Mouse (Mus musculus) liver, embryonic 14.5 days (tissue): Measurements from ENCODE around the gene Stxbp4. TPM values are rescaled to one million over a fixed set of nuclear protein-coding genes. Genes with fewer than 3 reads are reported as not detected.

Experiments
- ATAC-seq: fragments of 200-750 bp; cut with Nextera tagmentation; 2 replicates; pipeline ENCODE4 v1.8.0; 2017; ENCODE audit warnings: moderate number of reproducible peaks, mild to moderate bottlenecking, moderate library complexity; ENCODE audit not compliant: insufficient read depth
- DNase-seq, 3 experiments: peaks; one replicate each; pipeline ENCODE4 v3.0.0-alpha.2; 2012 to 2013; ENCODE audit warnings: low read depth in 3 of 3, low spot score in 3 of 3
- H3K27ac ChIP-seq: fragments of 300-500 bp; sonication (generic); 2 replicates; pipeline ENCODE4 v1.5.1; 2014; ENCODE audit warnings: moderate library complexity, mild to moderate bottlenecking, control low read depth, inconsistent platforms
- H3K27me3 ChIP-seq: fragments of 300-500 bp; sonication (generic); 2 replicates; pipeline ENCODE4 v1.6.1; 2014; ENCODE audit warnings: mild to moderate bottlenecking, low read length, moderate library complexity; ENCODE audit not compliant: control insufficient read depth, insufficient read depth
- H3K36me3 ChIP-seq: fragments of 300-500 bp; sonication (generic); replicated peaks from 2 replicates; pipeline ENCODE4 v1.6.1; 2014; ENCODE audit warnings: low read depth; ENCODE audit not compliant: control insufficient read depth, insufficient read depth
- H3K4me1 ChIP-seq, 2 experiments: fragments of 200-500 bp in 1 of 2; fragments of 300-500 bp in 1 of 2; sonication (generic) in 1 of 2; replicated peaks; 2 replicates each; pipeline ENCODE4 v1.6.1; 2012 to 2014; ENCODE audit warnings: antibody characterized with exemption in 1 of 2, inconsistent platforms in 1 of 2, low read length in 1 of 2; ENCODE audit not compliant: control insufficient read depth in 2 of 2, insufficient read depth in 2 of 2
- H3K4me2 ChIP-seq: fragments of 300-500 bp; sonication (generic); 2 replicates; pipeline ENCODE4 v1.6.1; 2014; ENCODE audit warnings: low read depth, mild to moderate bottlenecking, control low read depth, moderate library complexity
- H3K4me3 ChIP-seq, 2 experiments: fragments of 200-500 bp in 1 of 2; fragments of 300-500 bp in 1 of 2; sonication (generic) in 1 of 2; 2 replicates each; pipeline ENCODE4 v1.5.1; 2012 to 2014; ENCODE audit warnings: low read depth in 2 of 2, low read length in 2 of 2, mild to moderate bottlenecking in 2 of 2, control low read depth in 1 of 2, inconsistent platforms in 1 of 2, moderate library complexity in 1 of 2; ENCODE audit not compliant: insufficient read depth in 1 of 2
- H3K9ac ChIP-seq: fragments of 300-500 bp; sonication (generic); replicated peaks from 2 replicates; pipeline ENCODE4 v1.6.1; 2014; ENCODE audit warnings: mild to moderate bottlenecking, control low read depth, moderate library complexity
- H3K9me3 ChIP-seq: fragments of 300-500 bp; sonication (generic); 2 replicates; pipeline ENCODE4 v1.6.1; 2016; ENCODE audit warnings: low read length, mixed read lengths; ENCODE audit not compliant: control insufficient read depth
- CTCF ChIP-seq: IDR thresholded peaks from 2 replicates; pipeline ENCODE4 v1.5.1; 2016; ENCODE audit warnings: antibody characterized with exemption, low read depth, control low read depth
- EP300 ChIP-seq: IDR thresholded peaks from 2 replicates; pipeline ENCODE4 v1.6.1; 2016; ENCODE audit warnings: antibody characterized with exemption, low read depth
- WGBS: fragments of 180-500 bp; shearing (Covaris S2); extraction: QIAGEN DNeasy Blood & Tissue Kit; methylation state at CpG from one replicate; pipeline ENCODE4 v1.1.7; 2014; ENCODE audit not compliant: insufficient replicate concordance; 5-methylcytosine and 5-hydroxymethylcytosine counted together
- polyA plus RNA-seq, 2 experiments: library from polyadenylated mRNA; depleted of rRNA in 1 of 2; stranded (reverse) in 1 of 2; unstranded in 1 of 2; fragments of >200 nt; fragmentation: Nextera tagmentation in 1 of 2; extraction: Ambion mirVana in 1 of 2; gene quantifications; 2 replicates each; pipeline versions ENCODE4 v1.2.1 to v1.2.3; 2012 to 2014

The Stxbp4 gene
- polyA plus RNA-seq, 2 experiments, result 2.6 to 6.2 TPM

GRCm38 (mm10) chr11:90517750-90518149, 120.1 kb downstream of the Stxbp4 start:
- no peak for ATAC-seq
- Histone ChIP-seq H3K27me3 (no peaks in the 10 kb centered on the region), H3K36me3 (no peaks in the 10 kb centered on the region), H3K4me2 (no peak overlapping the region), H3K4me3 (no peak overlapping the region), H3K27ac (no peak overlapping the region), H3K9ac (no peak overlapping the region), H3K4me1 (no peaks in the 10 kb centered on the region), H3K9me3 (no peaks in the 10 kb centered on the region)
- no peak for TF ChIP-seq EP300
- TF ChIP-seq CTCF, result no peak
- WGBS, result 69% methylated on average over 1 of the region's 1 CpGs
- DNase-seq, result no peak

GRCm38 (mm10) chr11:90512538-90513219, 125.2 kb downstream of the Stxbp4 start:
- DNase-seq (no peak), ATAC-seq (no peak)
- no peak overlapping the region for H3K27ac ChIP-seq
- H3K4me3 ChIP-seq, result no peak overlapping the region
- no peaks in the 10 kb centered on the region for H3K4me1 ChIP-seq
- no peaks in the 10 kb centered on the region for H3K27me3 ChIP-seq
- no peaks in the 10 kb centered on the region for H3K9me3 ChIP-seq
- no peak overlapping the region for H3K4me2 ChIP-seq
- no peak overlapping the region for H3K9ac ChIP-seq
- TF ChIP-seq EP300 (no peak), CTCF (no peak)
- H3K36me3 ChIP-seq, result no peaks in the 10 kb centered on the region
- WGBS, result 32% methylated on average over 5 of the region's 5 CpGs

DNA sequence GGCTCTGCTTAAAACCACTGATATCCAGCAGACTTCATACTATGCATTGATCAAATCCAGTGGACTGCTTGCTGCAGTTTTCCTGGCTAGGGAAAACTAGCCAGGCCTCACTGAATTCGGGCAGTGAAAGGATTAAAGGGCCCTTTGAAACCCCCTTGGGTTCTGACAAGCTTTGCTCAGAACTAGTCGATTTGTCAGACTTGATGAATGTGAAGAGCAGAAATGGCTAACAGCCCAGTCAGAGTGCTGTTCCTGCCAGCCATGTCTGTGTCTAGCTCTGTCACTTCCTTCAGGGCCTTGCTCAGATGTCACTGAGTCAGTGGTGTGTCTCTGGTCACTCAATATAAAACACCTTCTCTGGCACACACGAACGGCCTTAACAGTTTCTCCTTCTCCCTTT, 136.0 kb downstream of the Stxbp4 start:
- H3K36me3 ChIP-seq, result no peaks in the 10 kb centered on the region
- ATAC-seq (no peak), DNase-seq (no peak)
- TF ChIP-seq CTCF, result no peak
- TF ChIP-seq EP300, result no peak
- H3K4me1 ChIP-seq, result no peaks in the 10 kb centered on the region
- no peak overlapping the region for H3K4me3 ChIP-seq
- WGBS, result 67% methylated on average over 4 of the region's 4 CpGs
- H3K4me2 ChIP-seq, result no peak overlapping the region
- H3K27ac ChIP-seq, result no peak overlapping the region
- no peaks in the 10 kb centered on the region for H3K27me3 ChIP-seq
- no peaks in the 10 kb centered on the region for H3K9me3 ChIP-seq
- no peak overlapping the region for H3K9ac ChIP-seq

DNA sequence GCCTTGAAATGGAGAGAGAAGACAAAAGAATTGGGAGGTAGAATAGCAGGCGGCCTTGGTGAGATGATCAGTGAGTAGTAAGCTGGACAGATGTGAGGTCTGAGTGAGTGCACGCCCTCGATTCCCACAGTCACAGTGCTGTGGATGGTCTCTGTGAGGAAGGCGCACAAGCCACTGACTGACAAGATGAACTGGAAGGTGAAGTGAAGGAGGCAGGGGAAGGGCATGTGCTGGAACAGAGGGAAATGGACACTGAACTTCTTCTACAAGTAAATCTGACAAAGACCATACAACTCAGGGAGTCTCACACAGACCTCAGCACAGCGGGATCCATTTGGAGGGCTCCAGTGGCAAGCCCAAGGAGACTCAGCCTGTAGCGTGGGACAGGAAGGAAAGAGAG, 138.0 kb downstream of the Stxbp4 start:
- Histone ChIP-seq H3K27me3 (no peaks in the 10 kb centered on the region), H3K27ac (no peak overlapping the region), H3K9ac (no peak overlapping the region), H3K9me3 (no peaks in the 10 kb centered on the region), H3K4me2 (no peak overlapping the region), H3K4me1 (no peaks in the 10 kb centered on the region), H3K4me3 (no peak overlapping the region), H3K36me3 (no peaks in the 10 kb centered on the region)
- DNase-seq (no peak), ATAC-seq (no peak)
- 76% methylated on average over 6 of the region's 6 CpGs for WGBS
- TF ChIP-seq EP300 (no peak), CTCF (no peak)

DNA sequence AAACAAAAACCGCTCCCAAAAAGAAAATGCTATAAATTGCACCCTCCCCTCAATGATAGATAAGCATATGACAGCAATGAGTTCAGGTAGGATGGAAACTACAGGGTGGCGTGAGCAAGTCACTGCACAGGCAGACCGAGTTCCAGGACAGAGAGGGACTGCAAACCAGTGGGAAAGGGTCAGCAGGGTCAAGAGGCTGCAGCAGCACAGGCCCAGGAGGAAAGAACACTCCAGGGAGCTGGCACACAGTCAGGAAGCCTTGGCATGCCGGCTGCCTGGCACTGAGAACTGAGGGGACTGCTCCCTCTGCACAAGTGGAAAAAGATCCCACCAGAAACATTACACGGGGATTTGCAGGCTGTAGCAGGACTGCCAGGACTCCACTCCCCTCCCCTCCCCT, 139.4 kb downstream of the Stxbp4 start:
- no peak for TF ChIP-seq EP300
- no peak for TF ChIP-seq CTCF
- Histone ChIP-seq H3K9me3 (no peaks in the 10 kb centered on the region), H3K4me3 (no peak overlapping the region), H3K27me3 (no peaks in the 10 kb centered on the region), H3K27ac (no peak overlapping the region), H3K9ac (no peak overlapping the region), H3K4me2 (no peak overlapping the region), H3K4me1 (no peaks in the 10 kb centered on the region), H3K36me3 (no peaks in the 10 kb centered on the region)
- 62% methylated on average over 5 of the region's 5 CpGs for WGBS
- no peak for ATAC-seq
- DNase-seq, result no peak
